Mouse (Mus musculus) erythroid progenitor cell, adult 5-6 weeks (primary cell): ENCODE results near the gene Gfy. TPM values are rescaled to one million over a fixed set of nuclear protein-coding genes. Genes with fewer than 3 reads are reported as not detected.
A peak's percentile ranks its signal among the peaks of the same experiment; 100 is the strongest.

Source experiments
- ATAC-seq: replicated peaks from 2 replicates; pipeline ENCODE4 v1.8.0; 2016; ENCODE audit warnings: moderate number of reproducible peaks, mild to moderate bottlenecking, moderate TSS enrichment, inconsistent platforms; ENCODE audit not compliant: poor library complexity, low FRiP score, severe bottlenecking
- total RNA-seq, 2 experiments: library from RNA; stranded (forward) in 1 of 2; stranded (reverse) in 1 of 2; fragments of 150-400 nt in 1 of 2; fragments of 186-747, 209-891 nt in 1 of 2; gene quantifications; 2 replicates each; pipeline versions ENCODE4 v1.2.3 to v1.2.4; 2015 to 2017; ENCODE audit warnings: low replicate concordance in 2 of 2

The Gfy gene
- total RNA-seq, 2 experiments from 2014 or later: not detected

GRCm38 (mm10) chr7:45195341-45196175 is 16.2 kb upstream of the Gfy start:
- no peak for ATAC-seq

- ATAC-seq: peak; percentile 17; the same call in 1 of the 2 replicates
These were observed 14.8 kb upstream of the Gfy start for GRCm38 (mm10) chr7:45193871-45194785.

GRCm38 (mm10) chr7:45193406-45193805 is 14.0 kb upstream of the Gfy start:
- ATAC-seq: no peak

GRCm38 (mm10) chr7:45192585-45193310 is 13.4 kb upstream of the Gfy start:
- no peak for ATAC-seq

GRCm38 (mm10) chr7:45191803-45192363 is 12.5 kb upstream of the Gfy start:
- ATAC-seq: no peak

- ATAC-seq: no peak
These were observed 11.8 kb upstream of the Gfy start for GRCm38 (mm10) chr7:45191161-45191560.

- 0 out of 2 replicates have a peak, but pooled peaks have one; percentile 12 for ATAC-seq
These were observed 10.8 kb upstream of the Gfy start for GRCm38 (mm10) chr7:45190186-45190585.

- no peak for ATAC-seq
These were observed 10.2 kb upstream of the Gfy start for GRCm38 (mm10) chr7:45189600-45189999.

GRCm38 (mm10) chr7:45185921-45186320 is 6.6 kb upstream of the Gfy start:
- ATAC-seq: no peak

- no peak for ATAC-seq
These were observed 4.3 kb upstream of the Gfy start for GRCm38 (mm10) chr7:45183672-45184071.

GRCm38 (mm10) chr7:45182606-45183005 is 3.2 kb upstream of the Gfy start:
- ATAC-seq: 0 out of 2 replicates have a peak, but pooled peaks have one; percentile 1

GRCm38 (mm10) chr7:45182199-45182601 is 2.8 kb upstream of the Gfy start:
- peak; percentile 93 for ATAC-seq

- ATAC-seq: peak; percentile 21; the same call in 1 of the 2 replicates
These were observed 2.2 kb upstream of the Gfy start for GRCm38 (mm10) chr7:45181540-45181939.

GRCm38 (mm10) chr7:45180896-45181477 is 1.6 kb upstream of the Gfy start, which contains the start of gene Pth2:
Gene Pth2 (plus strand): TSS chr7:45180995.
- ATAC-seq: no peak

GRCm38 (mm10) chr7:45178550-45178949 is 819 bp downstream of the Gfy start:
- no peak for ATAC-seq

GRCm38 (mm10) chr7:45176356-45176755 is 3.0 kb downstream of the Gfy start:
- ATAC-seq: no peak

- ATAC-seq: no peak
These were observed 3.4 kb downstream of the Gfy start for GRCm38 (mm10) chr7:45175929-45176328.

GRCm38 (mm10) chr7:45175398-45175797 is 4.0 kb downstream of the Gfy start:
- ATAC-seq: no peak
